Mouse (Mus musculus) lung, embryonic 16.5 days (tissue): Measurements from ENCODE around the gene Fancc. TPM values are rescaled to one million over a fixed set of nuclear protein-coding genes. Genes with fewer than 3 reads are reported as not detected.

ENCODE experiments used
- ATAC-seq: fragments of 200-750 bp; cut with Nextera tagmentation; 2 replicates; pipeline ENCODE4 v1.8.0; 2017; ENCODE audit warnings: low read depth, mild to moderate bottlenecking, moderate library complexity
- H3K27ac ChIP-seq: fragments of 300-500 bp; sonication (generic); 2 replicates; pipeline ENCODE4 v1.5.1; 2014; ENCODE audit warnings: mild to moderate bottlenecking, control low read depth, low read length
- H3K27me3 ChIP-seq: fragments of 300-500 bp; sonication (generic); 2 replicates; pipeline ENCODE4 v1.6.1; 2014; ENCODE audit warnings: low read depth, low read length, mixed read lengths; ENCODE audit not compliant: control insufficient read depth, insufficient read depth
- H3K36me3 ChIP-seq: fragments of 300-500 bp; sonication (generic); 2 replicates; pipeline ENCODE4 v1.6.1; 2014; ENCODE audit warnings: low read length; ENCODE audit not compliant: control insufficient read depth, insufficient read depth
- H3K4me1 ChIP-seq: fragments of 300-500 bp; sonication (generic); replicated peaks from 2 replicates; pipeline ENCODE4 v1.6.1; 2014; ENCODE audit warnings: low read length, mixed read lengths; ENCODE audit not compliant: control insufficient read depth, insufficient read depth
- H3K4me2 ChIP-seq: fragments of 300-500 bp; sonication (generic); 2 replicates; pipeline ENCODE4 v1.6.1; 2014; ENCODE audit warnings: low read depth, low read length, control low read depth
- H3K4me3 ChIP-seq: fragments of 300-500 bp; sonication (generic); 2 replicates; pipeline ENCODE4 v1.5.1; 2014; ENCODE audit warnings: mild to moderate bottlenecking, low read length, control low read depth
- H3K9ac ChIP-seq: fragments of 300-500 bp; sonication (generic); 2 replicates; pipeline ENCODE4 v1.6.1; 2014; ENCODE audit warnings: low read length, control low read depth
- H3K9me3 ChIP-seq: fragments of 300-500 bp; sonication (generic); 2 replicates; pipeline ENCODE4 v1.6.1; 2016; ENCODE audit warnings: low read length; ENCODE audit not compliant: control insufficient read depth
- WGBS: fragments of 180-500 bp; shearing (Covaris S2); extraction: QIAGEN DNeasy Blood & Tissue Kit; methylation state at CpG from one replicate; pipeline ENCODE4 v1.1.7; 2014; 5-methylcytosine and 5-hydroxymethylcytosine counted together
- polyA plus RNA-seq: library from polyadenylated mRNA; unstranded; fragments of >200 nt; fragmentation: Nextera tagmentation; extraction: Ambion mirVana; gene quantifications from 2 replicates; pipeline ENCODE4 v1.2.1, GENCODE M21; 2015

Fancc gene
- polyA plus RNA-seq, 1 experiment from 2014 or later, result 27.8 TPM

DNA sequence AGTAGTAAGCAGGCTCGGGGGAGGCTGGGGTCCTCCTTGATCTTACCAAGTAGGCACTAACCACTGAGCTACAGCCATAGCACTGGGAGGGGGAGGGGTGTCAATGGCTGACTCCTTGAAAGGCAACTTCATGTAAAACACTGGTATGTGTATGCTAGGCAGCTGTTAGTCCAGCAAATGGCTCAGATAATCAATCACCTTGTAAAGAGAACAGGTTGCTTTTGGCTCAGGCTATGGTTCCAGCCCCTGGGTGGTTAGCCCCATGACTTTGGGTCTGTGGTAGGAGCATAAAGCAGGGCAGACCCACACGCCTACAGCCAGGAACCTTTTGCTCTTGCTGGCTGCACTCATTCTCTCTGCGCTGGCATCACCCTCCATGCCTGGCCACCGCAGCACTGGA, 207.0 kb downstream of the Fancc start:
- Histone ChIP-seq H3K27ac (no peak overlapping the region), H3K4me1 (peaks cover 18% of the 10 kb centered on the region)
- 91% methylated on average over 4 of the region's 4 CpGs for WGBS

DNA sequence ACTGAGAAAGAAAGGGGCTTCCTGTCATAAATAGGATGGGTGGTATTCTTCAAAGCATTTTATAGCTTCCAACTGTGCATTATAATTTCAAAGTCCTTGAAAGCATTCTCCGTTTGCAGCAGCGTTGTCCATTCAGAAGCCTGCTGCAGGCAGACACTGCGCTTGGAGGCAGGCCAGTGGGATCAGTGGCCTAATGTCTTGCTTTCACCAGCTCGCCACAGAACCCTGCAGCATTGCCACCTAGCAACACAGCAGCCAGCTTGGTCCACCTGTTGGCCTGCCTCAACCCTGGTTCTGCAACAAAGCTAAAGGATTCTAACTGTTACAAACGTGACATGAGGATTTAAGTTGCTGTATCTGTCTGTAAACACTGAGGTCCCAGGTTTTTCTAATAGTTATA, 207.4 kb downstream of the Fancc start:
- no peak overlapping the region for H3K9ac ChIP-seq
- no peaks in the 10 kb centered on the region for H3K27me3 ChIP-seq
- no peak overlapping the region for H3K27ac ChIP-seq
- peaks cover 15% of the 10 kb centered on the region for H3K4me1 ChIP-seq
- H3K9me3 ChIP-seq, result no peaks in the 10 kb centered on the region
- H3K4me3 ChIP-seq, result no peak overlapping the region
- 76% methylated on average over 5 of the region's 5 CpGs for WGBS
- no peak overlapping the region for H3K4me2 ChIP-seq
- ATAC-seq, result no peak
- peaks cover 32% of the 10 kb centered on the region for H3K36me3 ChIP-seq

More for the DNA sequence above, 207.0 kb downstream of the Fancc start:
- peaks cover 32% of the 10 kb centered on the region for H3K36me3 ChIP-seq
- H3K4me3 ChIP-seq, result no peak overlapping the region
- H3K9me3 ChIP-seq, result no peaks in the 10 kb centered on the region
- H3K27me3 ChIP-seq, result no peaks in the 10 kb centered on the region
- ATAC-seq, result no peak
- H3K4me2 ChIP-seq, result no peak overlapping the region
- H3K9ac ChIP-seq, result no peak overlapping the region

DNA sequence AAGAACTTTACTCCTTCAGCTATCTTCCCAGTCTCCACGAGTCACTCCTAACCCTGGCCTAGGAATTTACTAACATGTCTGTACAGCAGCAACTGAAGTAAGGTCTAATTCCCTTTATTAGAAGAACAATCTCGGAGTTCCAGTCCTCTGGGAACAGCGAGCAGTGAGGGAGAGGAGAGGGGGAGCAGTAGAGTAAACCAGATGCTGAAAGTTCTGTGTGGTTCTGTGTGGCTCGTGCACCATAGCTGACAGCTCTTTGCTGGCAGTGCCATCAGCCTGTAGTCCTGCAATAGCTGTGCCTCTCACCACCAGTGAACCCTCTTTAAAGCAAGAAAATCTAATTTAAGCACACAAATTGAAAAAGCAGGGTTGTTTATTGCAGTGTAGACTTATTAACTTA, 207.9 kb downstream of the Fancc start:
- Histone ChIP-seq H3K9ac (no peak overlapping the region), H3K9me3 (no peaks in the 10 kb centered on the region), H3K4me1 (peaks cover 10% of the 10 kb centered on the region), H3K27me3 (no peaks in the 10 kb centered on the region), H3K4me2 (no peak overlapping the region), H3K4me3 (no peak overlapping the region), H3K36me3 (peaks cover 32% of the 10 kb centered on the region), H3K27ac (peak overlapping the region; percentile 47; the same call in 1 of the 2 replicates)
- ATAC-seq, result no peak
- WGBS, result 70% methylated on average over 4 of the region's 4 CpGs

DNA sequence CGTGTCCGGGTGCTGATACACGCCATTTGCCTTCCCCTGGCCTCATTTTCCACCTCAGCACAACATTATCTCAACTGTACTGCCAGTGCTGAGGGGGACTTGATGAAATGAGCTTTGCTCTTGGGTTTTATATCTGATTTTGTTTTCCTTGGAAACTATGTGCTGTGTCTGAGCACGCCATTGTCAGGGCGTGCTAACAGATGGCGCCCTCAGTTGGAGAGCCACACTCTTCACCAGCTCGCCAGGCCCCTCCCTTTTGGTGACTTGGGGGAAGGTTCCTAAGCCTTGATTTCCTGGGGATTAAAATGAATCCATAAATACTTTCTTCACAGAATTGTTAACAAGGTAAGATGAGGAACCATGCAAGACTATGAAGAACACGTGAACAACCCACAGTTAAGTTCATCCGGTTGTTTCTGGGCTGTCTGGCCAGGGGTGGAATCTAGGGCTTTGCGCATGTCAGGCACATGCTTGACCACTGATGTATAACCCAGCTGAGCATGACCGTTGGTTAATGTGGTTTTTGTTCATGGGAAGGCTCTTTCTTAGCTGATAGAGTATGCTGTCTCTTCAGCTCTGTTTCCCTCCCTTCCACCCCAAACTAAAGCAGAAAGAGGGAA, 210.5 kb downstream of the Fancc start:
- Histone ChIP-seq H3K9ac (no peak overlapping the region), H3K9me3 (no peaks in the 10 kb centered on the region), H3K27me3 (no peaks in the 10 kb centered on the region), H3K4me1 (peaks cover 5% of the 10 kb centered on the region; the same call in 1 of the 2 replicates), H3K36me3 (peaks cover 49% of the 10 kb centered on the region), H3K4me3 (no peak overlapping the region), H3K4me2 (no peak overlapping the region), H3K27ac (no peak overlapping the region)
- no peak for ATAC-seq
- WGBS, result 79% methylated on average over 11 of the region's 11 CpGs

DNA sequence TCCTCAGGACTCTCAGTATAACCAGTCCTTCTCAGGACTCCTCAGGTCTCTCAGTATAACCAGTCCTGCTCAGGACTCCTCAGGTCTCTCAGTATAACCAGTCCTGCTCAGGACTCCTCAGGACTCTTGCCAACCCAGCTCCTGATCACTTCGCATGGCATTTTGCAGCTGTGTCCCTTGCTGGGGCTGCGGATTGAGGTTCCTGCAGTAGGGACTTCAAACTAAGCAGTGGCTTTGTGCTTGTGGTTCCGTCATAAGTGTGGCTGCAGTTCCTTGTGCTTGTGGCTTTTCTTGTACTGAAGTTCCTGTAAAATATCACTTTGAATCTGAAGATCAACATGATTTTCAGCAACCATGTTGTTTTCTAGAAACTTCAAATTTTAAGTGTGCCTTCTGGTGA, 212.3 kb downstream of the Fancc start:
- Histone ChIP-seq H3K9me3 (no peaks in the 10 kb centered on the region), H3K27ac (no peak overlapping the region), H3K36me3 (peaks cover 45% of the 10 kb centered on the region), H3K4me1 (peaks cover 20% of the 10 kb centered on the region), H3K27me3 (no peaks in the 10 kb centered on the region), H3K4me2 (no peak overlapping the region), H3K9ac (no peak overlapping the region), H3K4me3 (no peak overlapping the region)
- 91% methylated on average over 3 of the region's 3 CpGs for WGBS
- ATAC-seq, result no peak

DNA sequence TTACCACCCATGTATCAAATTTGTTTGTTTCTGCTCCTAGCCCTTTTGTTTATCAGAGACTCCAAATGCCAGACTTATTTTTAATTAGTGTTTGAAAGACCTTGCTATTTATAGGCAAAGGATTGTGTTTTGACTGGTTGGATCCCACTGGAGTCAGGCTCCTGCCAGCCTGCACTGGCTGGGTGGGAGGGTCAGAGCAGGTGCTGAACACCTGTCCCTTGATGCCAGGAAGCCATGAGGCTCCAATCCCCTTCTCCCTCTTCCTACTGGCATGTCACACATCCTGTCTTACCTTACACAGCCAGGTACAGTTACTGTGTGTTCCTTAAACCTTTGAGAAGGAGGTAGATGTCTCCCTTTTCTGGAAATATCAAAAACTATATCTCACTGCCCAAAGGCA, 213.8 kb downstream of the Fancc start:
- no peak overlapping the region for H3K27ac ChIP-seq
- H3K9me3 ChIP-seq, result no peaks in the 10 kb centered on the region
- H3K4me3 ChIP-seq, result no peak overlapping the region
- peaks cover 39% of the 10 kb centered on the region for H3K36me3 ChIP-seq
- no peak overlapping the region for H3K4me2 ChIP-seq
- no peak overlapping the region for H3K9ac ChIP-seq
- no peaks in the 10 kb centered on the region for H3K27me3 ChIP-seq
- no peak for ATAC-seq
- peaks cover 36% of the 10 kb centered on the region for H3K4me1 ChIP-seq

DNA sequence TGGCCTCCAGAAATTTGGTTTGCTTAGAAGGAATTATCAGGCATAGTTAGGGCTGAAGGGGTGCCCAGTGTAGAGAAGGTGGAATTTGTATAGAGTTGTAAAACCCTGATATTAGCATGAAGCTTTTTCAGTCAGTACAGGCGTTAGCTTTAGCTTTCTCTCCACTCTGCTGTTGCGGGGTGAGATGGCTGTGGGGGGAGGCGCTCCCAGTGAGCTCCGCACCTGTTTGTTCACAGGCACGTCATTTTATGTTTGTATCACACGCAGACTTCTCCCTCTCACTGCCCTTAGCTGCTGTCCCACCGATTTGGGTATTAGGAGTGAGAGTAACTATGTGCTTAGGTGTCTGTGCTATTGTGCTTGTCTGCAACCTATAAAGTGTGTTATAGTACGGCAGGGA, 215.9 kb downstream of the Fancc start:
- 65% methylated on average over 8 of the region's 8 CpGs for WGBS
- Histone ChIP-seq H3K27me3 (no peaks in the 10 kb centered on the region), H3K9me3 (no peaks in the 10 kb centered on the region), H3K27ac (peak overlapping the region; percentile 49; the same call in 1 of the 2 replicates), H3K36me3 (peaks cover 25% of the 10 kb centered on the region), H3K4me2 (no peak overlapping the region; the same call in 1 of the 2 replicates), H3K9ac (no peak overlapping the region), H3K4me1 (peaks cover 54% of the 10 kb centered on the region), H3K4me3 (no peak overlapping the region)
- ATAC-seq, result no peak

DNA sequence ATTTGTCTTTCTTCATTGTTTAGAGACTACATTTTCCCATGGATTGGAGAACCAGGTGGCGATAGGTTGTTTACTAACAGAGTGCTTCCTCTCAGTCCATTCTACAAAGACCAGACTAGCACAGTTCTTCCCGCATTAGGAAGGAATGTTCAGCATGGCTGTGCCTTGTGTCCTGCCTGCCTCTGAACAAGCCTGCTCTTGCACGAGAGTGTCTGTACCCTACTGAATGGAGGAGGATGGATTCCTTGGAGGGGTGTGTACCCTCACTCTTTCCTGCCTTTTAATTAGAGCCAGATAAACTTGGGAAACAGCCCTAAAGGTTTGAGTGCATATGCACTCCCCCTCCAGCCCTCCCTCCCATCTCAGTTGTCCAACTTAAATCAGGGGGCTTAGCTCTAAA, 216.7 kb downstream of the Fancc start:
- H3K27ac ChIP-seq, result peak overlapping the region; percentile 49
- no peak overlapping the region for H3K9ac ChIP-seq
- H3K4me1 ChIP-seq, result peaks cover 58% of the 10 kb centered on the region
- peak overlapping the region; percentile 17 for H3K4me3 ChIP-seq
- peak overlapping the region; percentile 51 for H3K4me2 ChIP-seq
- WGBS, result 31% methylated on average over 3 of the region's 3 CpGs
- peaks cover 20% of the 10 kb centered on the region for H3K36me3 ChIP-seq
- no peaks in the 10 kb centered on the region for H3K9me3 ChIP-seq
- H3K27me3 ChIP-seq, result no peaks in the 10 kb centered on the region
- ATAC-seq, result peak; percentile 64

DNA sequence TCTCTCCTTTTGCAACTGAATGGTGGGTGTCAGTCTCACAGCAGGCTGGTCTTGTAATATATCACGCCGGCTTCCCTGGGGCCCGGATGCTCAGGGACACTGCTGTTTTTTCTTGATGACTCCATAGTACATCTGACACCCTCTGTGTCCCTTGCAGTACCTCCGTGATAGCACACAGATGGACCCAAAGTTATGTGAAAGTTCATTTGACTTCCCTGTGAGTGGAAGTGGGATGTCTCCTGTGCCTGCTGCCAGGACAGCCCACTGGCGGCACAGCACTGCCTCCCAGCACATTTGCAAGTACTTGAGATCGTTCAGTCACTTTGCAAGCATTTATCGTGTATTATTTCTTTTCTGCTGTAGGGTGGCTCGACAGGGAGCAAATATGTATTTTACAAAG, 217.3 kb downstream of the Fancc start:
- 20% methylated on average over 8 of the region's 8 CpGs for WGBS
- Histone ChIP-seq H3K9ac (peak overlapping the region; percentile 55), H3K36me3 (peaks cover 17% of the 10 kb centered on the region), H3K9me3 (no peaks in the 10 kb centered on the region), H3K27ac (peak overlapping the region; percentile 94), H3K4me1 (peaks cover 58% of the 10 kb centered on the region), H3K4me3 (peak overlapping the region; percentile 32), H3K27me3 (no peaks in the 10 kb centered on the region), H3K4me2 (peak overlapping the region; percentile 51)
- ATAC-seq, result no peak
